Mouse (Mus musculus) hindbrain, embryonic 16.5 days (tissue): ENCODE data around the gene Prickle3. TPM values are rescaled to one million over a fixed set of nuclear protein-coding genes. Genes with fewer than 3 reads are reported as not detected.
"Not testable (repeated sequence)": the region's sequence is repeated elsewhere in the genome, so short reads cannot be mapped to it uniquely, and the experiment has no call there.

Source experiments
- ATAC-seq: fragments of 200-750 bp; cut with Nextera tagmentation; 2 replicates; pipeline ENCODE4 v1.8.0; 2017; ENCODE audit warnings: moderate TSS enrichment, moderate library complexity
- H3K27ac ChIP-seq: fragments of 300-500 bp; sonication (generic); 2 replicates; pipeline ENCODE4 v1.5.1; 2014; ENCODE audit warnings: low read depth, mild to moderate bottlenecking, control low read depth, low read length, moderate library complexity
- H3K27me3 ChIP-seq: fragments of 300-500 bp; sonication (generic); replicated peaks from 2 replicates; pipeline ENCODE4 v1.6.1; 2014; ENCODE audit warnings: low read length; ENCODE audit not compliant: control insufficient read depth, insufficient read depth
- H3K36me3 ChIP-seq: fragments of 300-500 bp; sonication (generic); 2 replicates; pipeline ENCODE4 v1.6.1; 2014; ENCODE audit warnings: mild to moderate bottlenecking, low read length, moderate library complexity, mixed read lengths; ENCODE audit not compliant: control insufficient read depth, insufficient read depth
- H3K4me1 ChIP-seq: fragments of 300-500 bp; sonication (generic); 2 replicates; pipeline ENCODE4 v1.6.1; 2014; ENCODE audit warnings: low read depth, low read length; ENCODE audit not compliant: control insufficient read depth, insufficient read depth
- H3K4me2 ChIP-seq: fragments of 300-500 bp; sonication (generic); 2 replicates; pipeline ENCODE4 v1.6.1; 2014; ENCODE audit warnings: mild to moderate bottlenecking, low read length, control low read depth, moderate library complexity
- H3K4me3 ChIP-seq: fragments of 300-500 bp; sonication (generic); 2 replicates; pipeline ENCODE4 v1.5.1; 2014; ENCODE audit warnings: mild to moderate bottlenecking, low read length, control low read depth, moderate library complexity
- H3K9ac ChIP-seq: fragments of 300-500 bp; sonication (generic); 2 replicates; pipeline ENCODE4 v1.6.1; 2014; ENCODE audit warnings: low read depth, mild to moderate bottlenecking, control low read depth, low read length, moderate library complexity
- H3K9me3 ChIP-seq: fragments of 300-500 bp; sonication (generic); 2 replicates; pipeline ENCODE4 v1.6.1; 2014; ENCODE audit warnings: mild to moderate bottlenecking, low read length, moderate library complexity; ENCODE audit not compliant: control insufficient read depth
- WGBS: fragments of 180-500 bp; shearing (Covaris S2); extraction: QIAGEN DNeasy Blood & Tissue Kit; methylation state at CpG from one replicate; pipeline ENCODE4 v1.1.7; 2014; 5-methylcytosine and 5-hydroxymethylcytosine counted together
- polyA plus RNA-seq: library from polyadenylated mRNA; unstranded; fragments of >200 nt; fragmentation: Nextera tagmentation; extraction: Ambion mirVana; gene quantifications from 2 replicates; pipeline ENCODE4 v1.2.1, GENCODE M21; 2015

The Prickle3 gene
- polyA plus RNA-seq, 1 experiment from 2014 or later: 1.7 TPM

DNA sequence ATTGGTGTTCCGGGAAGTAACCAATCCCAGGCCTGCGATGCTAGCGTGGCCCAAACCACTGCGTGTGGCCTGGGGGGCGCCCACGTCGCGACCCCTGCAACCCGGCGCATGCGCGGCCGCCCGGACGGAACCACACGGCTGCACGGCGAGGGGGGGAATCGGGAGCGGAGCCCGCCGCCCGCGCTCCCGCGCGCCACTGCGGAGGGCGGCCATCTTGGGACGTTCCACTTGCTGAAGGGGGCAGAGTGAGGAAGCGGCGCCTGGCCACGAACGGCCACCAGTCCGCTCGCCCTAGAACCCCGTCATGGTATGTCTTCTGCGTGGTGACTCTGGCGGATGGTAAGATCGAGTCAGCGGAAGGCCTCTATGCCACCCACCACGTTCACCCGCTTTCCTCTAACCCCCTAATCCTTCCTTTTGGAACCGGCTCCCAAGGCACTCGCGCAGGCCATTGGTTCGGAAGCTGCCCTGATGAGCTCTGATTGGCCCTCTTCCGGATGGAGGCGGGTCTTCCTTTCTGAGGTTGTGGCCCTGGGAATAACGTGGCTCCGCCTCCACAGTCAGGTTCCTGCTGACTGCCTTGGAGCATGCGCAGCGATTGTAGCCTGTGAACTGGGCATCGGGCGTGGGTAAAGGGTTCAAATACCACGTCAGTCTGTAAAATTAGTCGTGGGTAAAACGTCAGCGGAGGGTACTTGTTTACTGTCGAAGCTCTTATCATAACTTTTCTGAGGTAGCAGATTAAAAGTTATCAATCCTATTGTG, 57.3 kb downstream of the Prickle3 start, which contains the start of gene Wdr45:
Wdr45 (plus strand) TSS at position 199 of the 765 bp plus-strand sequence.
- peak; percentile 97 for ATAC-seq
- Histone ChIP-seq H3K4me2 (peak within 1 kb of the TSS; percentile 55), H3K4me3 (peak within 1 kb of the TSS; percentile 35), H3K9ac (peak within 1 kb of the TSS; percentile 43; the same call in 1 of the 2 replicates)
- H3K27me3 ChIP-seq, H3K9me3 ChIP-seq, H3K27ac ChIP-seq, H3K4me1 ChIP-seq, H3K36me3 ChIP-seq: not testable (repeated sequence)
- 24% methylated on average over 23 of the region's 60 CpGs for WGBS

DNA sequence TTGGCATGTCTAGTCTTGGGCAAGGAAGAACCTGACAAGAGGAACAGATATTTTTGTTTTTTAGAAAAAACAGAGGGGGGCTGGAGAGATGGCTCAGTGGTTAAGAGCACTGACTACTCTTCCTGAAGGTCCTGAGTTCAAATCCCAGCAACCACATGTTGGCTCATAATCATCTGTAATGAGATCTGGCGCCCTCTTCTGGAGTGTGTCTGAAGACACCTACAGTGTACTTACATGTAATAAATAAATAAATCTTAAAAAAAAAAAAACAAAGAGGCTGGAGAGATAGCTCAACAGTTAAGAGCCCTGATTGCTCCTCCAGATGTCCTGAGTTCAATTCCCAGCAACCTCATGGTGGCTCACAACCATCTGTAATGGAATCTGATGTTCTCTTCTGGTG, 59.0 kb downstream of the Prickle3 start:
- not testable (repeated sequence) for ATAC-seq, H3K4me1 ChIP-seq, H3K27me3 ChIP-seq, H3K36me3 ChIP-seq, H3K27ac ChIP-seq, H3K4me3 ChIP-seq, H3K4me2 ChIP-seq, H3K9me3 ChIP-seq, H3K9ac ChIP-seq
- 57% methylated on average over 1 of the region's 1 CpGs for WGBS

Other genes starting within 250 kb of the Prickle3 start
- gene Foxp3, start 83.6 kb upstream of the Prickle3 start, polyA plus RNA-seq: 0.06 and 0.18 TPM in 2 replicates
- gene Ppp1r3f, start 83.0 kb upstream of the Prickle3 start, polyA plus RNA-seq: 7.1 and 8.7 TPM in 2 replicates
- gene Ccdc22, start 51.7 kb upstream of the Prickle3 start, polyA plus RNA-seq: 28.0 and 29.5 TPM in 2 replicates
- 0.20 and 0.27 TPM in 2 replicates for gene Cacna1f, start 50.2 kb upstream of the Prickle3 start, polyA plus RNA-seq
- 249 and 292 TPM in 2 replicates for gene Syp, start 18.8 kb upstream of the Prickle3 start, polyA plus RNA-seq
- gene Plp2, start 14.1 kb downstream of the Prickle3 start, polyA plus RNA-seq: 21.1 and 24.8 TPM in 2 replicates
- 0.25 and 0.45 TPM in 2 replicates for gene Magix, start 24.0 kb downstream of the Prickle3 start, polyA plus RNA-seq
- 45.7 and 51.2 TPM in 2 replicates for gene Gpkow, start 39.9 kb downstream of the Prickle3 start, polyA plus RNA-seq
- gene Wdr45, start 57.1 kb downstream of the Prickle3 start, polyA plus RNA-seq: 31.6 and 36.3 TPM in 2 replicates
- gene Gm45208, start 65.0 kb downstream of the Prickle3 start, polyA plus RNA-seq: not detected in 2 replicates
- gene Praf2, start 71.2 kb downstream of the Prickle3 start, polyA plus RNA-seq: 143 and 144 TPM in 2 replicates
- 52.8 and 55.8 TPM in 2 replicates for gene Ccdc120, start 93.6 kb downstream of the Prickle3 start, polyA plus RNA-seq
- 20.4 and 25.3 TPM in 2 replicates for gene Tfe3, start 105.3 kb downstream of the Prickle3 start, polyA plus RNA-seq
- gene Gripap1, start 132.5 kb downstream of the Prickle3 start, polyA plus RNA-seq: 61.5 and 71.9 TPM in 2 replicates
- gene Kcnd1, start 165.0 kb downstream of the Prickle3 start, polyA plus RNA-seq: 5.3 and 6.4 TPM in 2 replicates
- 34.2 and 41.2 TPM in 2 replicates for gene Otud5, start 184.1 kb downstream of the Prickle3 start, polyA plus RNA-seq
- 25.7 and 27.0 TPM in 2 replicates for gene Pim2, start 221.0 kb downstream of the Prickle3 start, polyA plus RNA-seq
- 50.7 and 50.9 TPM in 2 replicates for gene Slc35a2, start 226.8 kb downstream of the Prickle3 start, polyA plus RNA-seq
- gene Pqbp1, start 242.0 kb downstream of the Prickle3 start, polyA plus RNA-seq: 204 and 212 TPM in 2 replicates
- gene Timm17b, start 242.1 kb downstream of the Prickle3 start, polyA plus RNA-seq: 161 and 163 TPM in 2 replicates